ENCODE assay signal across 8 mouse cellular contexts in genomic region chr1:85894231-85894747, GRCm38 (mm10). TPM values are rescaled to one million over a fixed set of nuclear protein-coding genes. Genes with fewer than 3 reads are reported as not detected.
DNase-seq lines count a peak whose midpoint lies in the region.

Gene Itm2c, plus strand, starts transcription at chr1:85894281.

- intact Hi-C loops in gastrocnemius, postnatal 14 days (cut with DNase I; ENCODE audit: low total_unique reads): no loop called here

- no peaks in the 10 kb centered on the region for H3K36me3 ChIP-seq in megakaryocyte, embryonic 14.5 days (replicated peaks; ENCODE audit: low read length)

- H3K4me1 ChIP-seq in megakaryocyte, embryonic 14.5 days: peaks cover 58% of the 10 kb centered on the region

- peak within 1 kb of the TSS; percentile 96 for H3K4me3 ChIP-seq in megakaryocyte, embryonic 14.5 days (replicated peaks)

- peak; percentile 93 to 97 for DNase-seq in adrenal gland, adult (ENCODE audit: inconsistent age in 2 of 2, low spot score in 1 of 2)
- DNase-seq in embryo, embryonic 10.5 days (ENCODE audit: low spot score): peak; percentile 93
- peak; percentile 91 for DNase-seq in gastrocnemius, postnatal 14 days
- DNase-seq in induced T-regulatory cell, adult 2 months (ENCODE audit: low read depth): peak; percentile 93
- peak; percentile 85 to 88 for DNase-seq in left cerebral cortex, adult 8-10 months (ENCODE audit: low spot score in 2 of 2)
- peak; percentile 91 for DNase-seq in right cerebral cortex, postnatal 14 days
- peak; percentile 90 to 91 for DNase-seq in urinary bladder, postnatal 36 days (ENCODE audit: low spot score in 2 of 2)

- 0 out of 2 replicates have a peak, but pooled peaks cover 3% of the 10 kb centered on the region for H3K9me3 ChIP-seq in megakaryocyte, embryonic 14.5 days

- H3K27me3 ChIP-seq in megakaryocyte, embryonic 14.5 days (replicated peaks): peaks cover 8% of the 10 kb centered on the region

RNA-seq across cellular contexts. Expression of gene Itm2c, which starts in this region (rescaled TPM):
- 10 to 100 TPM; 48.7 to 50.4 TPM for total RNA-seq in gastrocnemius, postnatal 14 days (2021)
- total RNA-seq in left cerebral cortex, adult 8-10 months (2022): 100 to 1,000 TPM; 764 to 823 (median 782) TPM
- polyA plus RNA-seq in megakaryocyte, embryonic 14.5 days (2012; ENCODE audit: insufficient read depth, low replicate concordance): 10.0 and 50.2 TPM in 2 replicates

Comparison
In these comparisons a context has a peak if more than half of its experiments do, and no peak if none do; other contexts are left out.
1. Peak in every context shown above with its lines: DNase-seq and H3K4me3 ChIP-seq.
2. RNA of gene Itm2c (total RNA-seq): 764 to 823 TPM in left cerebral cortex, adult 8-10 months; 48.7 to 50.4 TPM in gastrocnemius, postnatal 14 days; every median in the first group is over 10 times any median in the second.